Mouse (Mus musculus): ENCODE results near the gene Gm47283. TPM values are rescaled to one million over a fixed set of nuclear protein-coding genes. Genes with fewer than 3 reads are reported as not detected.
"Not testable (repeated sequence)": the region's sequence is repeated elsewhere in the genome, so short reads cannot be mapped to it uniquely, and the experiment has no call there.

Gm47283 gene
- polyA plus RNA-seq, 1 experiment from 2014 or later: not detected

- not testable (repeated sequence) for H3K27me3 ChIP-seq (ENCODE audit: control insufficient read depth, insufficient read depth, low read length); H3K4me2 ChIP-seq (ENCODE audit: low read depth, low read length, severe bottlenecking); H3K9me3 ChIP-seq (ENCODE audit: control insufficient read depth, low read length); H3K36me3 ChIP-seq (ENCODE audit: control insufficient read depth, insufficient read depth, low read length); H3K9ac ChIP-seq (ENCODE audit: low read length); H3K27ac ChIP-seq (ENCODE audit: low read depth, low read length); ATAC-seq (replicated peaks; ENCODE audit: low FRiP score); DNase-seq (ENCODE audit: low spot score); H3K4me3 ChIP-seq (ENCODE audit: low read depth, low read length); H3K4me1 ChIP-seq (replicated peaks; ENCODE audit: control insufficient read depth, insufficient read depth, low read length)
- WGBS: no CpG with 5 or more reads among the region's 8 CpGs
Measured at GRCm38 (mm10) chrY:90839077-90839476, 54.5 kb downstream of the Gm47283 start, which contains the start of gene Gm21748. Gene Gm21748 (minus strand): TSS chrY:90839177.

Other genes with a start within 250 kb of the Gm47283 start
- gene Gm21860, start 29.9 kb upstream of the Gm47283 start, polyA plus RNA-seq (2014; fragmentation: Nextera tagmentation; extraction: Ambion mirVana): not detected in 2 replicates
- gene Gm21748, start 54.4 kb downstream of the Gm47283 start, polyA plus RNA-seq (2014; fragmentation: Nextera tagmentation; extraction: Ambion mirVana): not detected in 2 replicates

Measured in forebrain, embryonic 11.5 days (tissue).